Mouse (Mus musculus) MEL (cell line): ENCODE results near the gene Kdm4a. TPM values are rescaled to one million over a fixed set of nuclear protein-coding genes. Genes with fewer than 3 reads are reported as not detected.

Source experiments
- DNase-seq: peaks from one replicate; pipeline ENCODE4 v3.0.0; 2011; ENCODE audit warnings: low read depth, low spot score
- H3K27ac ChIP-seq: 2 replicates; pipeline ENCODE4 v1.5.1; 2012; ENCODE audit warnings: low read depth, mild to moderate bottlenecking, control low read depth, low read length, moderate library complexity; ENCODE audit not compliant: control insufficient read depth
- H3K27me3 ChIP-seq, 2 experiments: fragments of 150-350 bp in 1 of 2; sonication (generic) in 1 of 2; 2 replicates each; pipeline ENCODE4 v1.6.1; 2012; ENCODE audit warnings: low read length in 2 of 2, mild to moderate bottlenecking in 2 of 2, improper control_type of control experiment in 1 of 2, moderate library complexity in 1 of 2; ENCODE audit not compliant: insufficient read depth in 2 of 2, control insufficient read depth in 1 of 2
- H3K36me3 ChIP-seq, 2 experiments: 2 replicates each; pipeline ENCODE4 v1.6.1; 2012 to 2014; ENCODE audit warnings: low read length in 2 of 2, improper control_type of control experiment in 1 of 2, inconsistent platforms in 1 of 2, mild to moderate bottlenecking in 1 of 2; ENCODE audit not compliant: insufficient read depth in 2 of 2, control insufficient read depth in 1 of 2
- H3K4me1 ChIP-seq, 2 experiments: fragments of 150-350 bp in 1 of 2; sonication (generic) in 1 of 2; 2 replicates each; pipeline ENCODE4 v1.6.1; 2012; ENCODE audit warnings: low read length in 2 of 2, improper control_type of control experiment in 1 of 2, mild to moderate bottlenecking in 1 of 2; ENCODE audit not compliant: insufficient read depth in 2 of 2, control insufficient read depth in 1 of 2
- H3K4me3 ChIP-seq, 2 experiments: fragments of 150-350 bp in 1 of 2; sonication (generic) in 1 of 2; 2 replicates each; pipeline ENCODE4 v1.5.1; 2012; ENCODE audit warnings: low read depth in 2 of 2, low read length in 2 of 2, mild to moderate bottlenecking in 2 of 2, moderate library complexity in 2 of 2, control low read depth in 1 of 2, improper control_type of control experiment in 1 of 2; ENCODE audit not compliant: control insufficient read depth in 1 of 2, insufficient read depth in 1 of 2
- H3K79me2 ChIP-seq: 2 replicates; pipeline ENCODE4 v1.6.1; 2012; ENCODE audit warnings: mild to moderate bottlenecking, low read length, moderate library complexity; ENCODE audit not compliant: control insufficient read depth, poor library complexity, insufficient read depth
- H3K9ac ChIP-seq: 2 replicates; pipeline ENCODE4 v1.6.1; 2012; ENCODE audit warnings: low read depth, mild to moderate bottlenecking, control low read depth, low read length, moderate library complexity; ENCODE audit not compliant: control insufficient read depth, poor library complexity, severe bottlenecking
- H3K9me3 ChIP-seq: fragments of 150-350 bp; sonication (generic); replicated peaks from 2 replicates; pipeline ENCODE4 v1.6.1; 2012; ENCODE audit warnings: mild to moderate bottlenecking, low read length, improper control_type of control experiment, moderate library complexity; ENCODE audit not compliant: insufficient read depth
- CHD1 ChIP-seq: IDR thresholded peaks from 2 replicates; pipeline ENCODE4 v1.6.1; 2012; ENCODE audit warnings: low read depth, mild to moderate bottlenecking, inconsistent platforms, low read length, improper control_type of control experiment
- CHD2 ChIP-seq: IDR thresholded peaks from 2 replicates; pipeline ENCODE4 v1.6.1; 2011; ENCODE audit warnings: low read length, improper control_type of control experiment
- CTCF ChIP-seq, 3 experiments: IDR thresholded peaks in 2 of 3; conservative IDR thresholded peaks in 1 of 3; 2 replicates each; pipeline ENCODE4 v1.5.1; 2011 to 2012; ENCODE audit warnings: low read length in 3 of 3, low read depth in 2 of 3, mild to moderate bottlenecking in 2 of 3, improper control_type of control experiment in 1 of 3, inconsistent platforms in 1 of 3, mixed read lengths in 1 of 3, moderate library complexity in 1 of 3; ENCODE audit not compliant: control insufficient read depth in 1 of 3, insufficient read depth in 1 of 3, poor library complexity in 1 of 3, severe bottlenecking in 1 of 3
- KAT2A ChIP-seq: conservative IDR thresholded peaks from 2 replicates; pipeline ENCODE4 v1.6.1; 2012; ENCODE audit warnings: low read depth, low read length, improper control_type of control experiment, inconsistent platforms
- MEF2A ChIP-seq: IDR thresholded peaks from 2 replicates; pipeline ENCODE4 v1.6.1; 2014; ENCODE audit warnings: low read depth, mild to moderate bottlenecking, inconsistent platforms, low read length, improper control_type of control experiment; ENCODE audit not compliant: poor library complexity, insufficient replicate concordance, severe bottlenecking; ENCODE audit errors: extremely low read depth
- MXI1 ChIP-seq: IDR thresholded peaks from 2 replicates; pipeline ENCODE4 v1.6.1; 2011; ENCODE audit warnings: mild to moderate bottlenecking, low read depth, low read length, improper control_type of control experiment
- MYB ChIP-seq: IDR thresholded peaks from 2 replicates; pipeline ENCODE4 v1.6.1; 2011; ENCODE audit warnings: mild to moderate bottlenecking, low read depth, low read length, improper control_type of control experiment
- POLR2A ChIP-seq, 2 experiments: IDR thresholded peaks; 2 replicates each; pipeline ENCODE4 v1.6.1; 2011 to 2012; ENCODE audit warnings: low read length in 2 of 2, mild to moderate bottlenecking in 2 of 2, control low read depth in 1 of 2, improper control_type of control experiment in 1 of 2, low read depth in 1 of 2, moderate library complexity in 1 of 2; ENCODE audit not compliant: control insufficient read depth in 1 of 2, insufficient read depth in 1 of 2, poor library complexity in 1 of 2
- POLR2AphosphoS2 ChIP-seq: IDR thresholded peaks from 2 replicates; pipeline ENCODE4 v1.6.1; 2011; ENCODE audit warnings: low read length, improper control_type of control experiment
- RAD21 ChIP-seq: IDR thresholded peaks from 2 replicates; pipeline ENCODE4 v1.6.1; 2011; ENCODE audit warnings: mild to moderate bottlenecking, low read depth, low read length, improper control_type of control experiment
- SIN3A ChIP-seq: IDR thresholded peaks from 2 replicates; pipeline ENCODE4 v1.6.1; 2012; ENCODE audit warnings: low read length, improper control_type of control experiment, inconsistent platforms
- TAL1 ChIP-seq: IDR thresholded peaks from 2 replicates; pipeline ENCODE4 v1.6.1; 2012; ENCODE audit warnings: mild to moderate bottlenecking, inconsistent platforms, low read length, moderate library complexity, mixed read lengths
- TCF12 ChIP-seq: IDR thresholded peaks from 2 replicates; pipeline ENCODE4 v1.6.1; 2014; ENCODE audit warnings: low read depth, mild to moderate bottlenecking, inconsistent platforms, low read length, improper control_type of control experiment, moderate library complexity
- ZC3H11A ChIP-seq: IDR thresholded peaks from 2 replicates; pipeline ENCODE4 v1.6.1; 2012; ENCODE audit warnings: low read depth, mild to moderate bottlenecking, inconsistent platforms, low read length, improper control_type of control experiment
- ZKSCAN1 ChIP-seq: IDR thresholded peaks from 2 replicates; pipeline ENCODE4 v1.6.1; 2012; ENCODE audit warnings: low read depth, mild to moderate bottlenecking, inconsistent platforms, low read length, improper control_type of control experiment, moderate library complexity
- polyA plus RNA-seq, 2 experiments: library from polyadenylated mRNA; stranded (reverse) in 1 of 2; unstranded in 1 of 2; fragments of >175 nt in 1 of 2; fragments of >200 nt in 1 of 2; gene quantifications; 2 replicates each; pipeline versions ENCODE4 v1.2.1 to v1.2.4; 2012; ENCODE audit warnings: low replicate concordance in 2 of 2, low read depth in 1 of 2; ENCODE audit not compliant: insufficient read length in 2 of 2, insufficient read depth in 1 of 2, missing spikeins in 1 of 2
- total RNA-seq: library from RNA; depleted of rRNA; stranded (reverse); fragments of 300-350 nt; gene quantifications from 2 replicates; pipeline ENCODE4 v1.2.3, GENCODE M21; 2012; rRNA removed

The Kdm4a gene
- total and polyA plus RNA-seq, 3 experiments, result 31.4 to 49.6 TPM; not detected in 1

DNA sequence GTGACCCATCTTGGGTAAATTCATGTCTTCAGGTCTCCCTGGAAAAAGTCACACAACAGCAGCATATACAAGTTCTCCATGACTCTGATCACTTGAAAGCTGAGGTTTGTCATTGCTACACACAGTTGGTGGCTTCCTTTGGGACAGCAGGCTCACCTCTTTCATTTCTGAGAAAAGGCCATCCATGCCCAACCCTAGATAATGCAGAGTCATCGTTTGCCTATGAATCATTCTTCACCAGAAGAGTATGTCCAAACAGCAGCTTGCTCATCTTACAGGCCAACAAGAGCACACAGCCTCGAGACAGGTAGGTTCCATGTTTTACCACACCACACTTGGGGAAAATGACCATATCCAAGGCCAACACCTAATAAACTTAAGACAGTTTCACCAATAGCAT, 91.1 kb downstream of the Kdm4a start:
- no peak overlapping the region for H3K27ac ChIP-seq
- TF ChIP-seq TCF12, result no peak
- no peak for TF ChIP-seq MYB
- no peak for TF ChIP-seq SIN3A
- no peak for TF ChIP-seq POLR2A (IDR thresholded peaks at IDR 0.05; ENCODE audit: control insufficient read depth in 1 of 2, insufficient read depth in 1 of 2, low read depth in 1 of 2, low read length in 2 of 2, poor library complexity in 1 of 2)
- no peak for TF ChIP-seq CHD1
- no peak for TF ChIP-seq MXI1
- TF ChIP-seq TAL1, result no peak
- no peak for TF ChIP-seq CTCF (IDR thresholded peaks at IDR 0.05 in 2 of 3, conservative IDR thresholded peaks at IDR 0.05 in 1 of 3; ENCODE audit: control insufficient read depth in 1 of 3, insufficient read depth in 1 of 3, low read depth in 2 of 3, low read length in 3 of 3, poor library complexity in 1 of 3, severe bottlenecking in 1 of 3)
- no peak for TF ChIP-seq POLR2AphosphoS2
- no peak for TF ChIP-seq ZC3H11A
- TF ChIP-seq RAD21, result no peak
- no peak for TF ChIP-seq ZKSCAN1
- no peak for TF ChIP-seq CHD2
- TF ChIP-seq KAT2A, result no peak
- TF ChIP-seq MEF2A, result no peak
- TF ChIP-seq, all 39 proteins: peak for 0
- no peaks in the 10 kb centered on the region for H3K27me3 ChIP-seq
- no peak overlapping the region for H3K9ac ChIP-seq
- no peaks in the 10 kb centered on the region for H3K79me2 ChIP-seq
- H3K9me3 ChIP-seq, result no peaks in the 10 kb centered on the region
- H3K4me3 ChIP-seq, result no peak overlapping the region
- no peak for DNase-seq
- H3K36me3 ChIP-seq, result no peaks in the 10 kb centered on the region
- H3K4me1 ChIP-seq, result no peaks in the 10 kb centered on the region

Other genes starting within 250 kb of the Kdm4a start
- 13.2 and 16.4 TPM in 2 replicates for gene St3gal3, start 45.1 kb downstream of the Kdm4a start, total RNA-seq
- gene St3gal3, start 45.1 kb downstream of the Kdm4a start, polyA plus RNA-seq, result 10 to 100 TPM in 1 of 2 experiments, not detected in 1; 23.3 TPM
- gene Ptprf, start 111.4 kb upstream of the Kdm4a start, total RNA-seq, result 0.04 TPM in 1 of 2 replicates, not detected in the other
- gene Ptprf, start 111.4 kb upstream of the Kdm4a start, polyA plus RNA-seq, result not detected
- 5.7 and 7.3 TPM in 2 replicates for gene Szt2, start 229.2 kb upstream of the Kdm4a start, total RNA-seq
- 10 to 100 TPM in 1 of 2 experiments, not detected in 1; 24.0 TPM for gene Szt2, start 229.2 kb upstream of the Kdm4a start, polyA plus RNA-seq
- gene Med8, start 229.3 kb upstream of the Kdm4a start, total RNA-seq, result 143 and 159 TPM in 2 replicates
- 100 to 1,000 TPM in 1 of 2 experiments, 10 to 100 TPM in 1; 84.2 to 134 TPM for gene Med8, start 229.3 kb upstream of the Kdm4a start, polyA plus RNA-seq
- 93.5 and 134 TPM in 2 replicates for gene Elovl1, start 248.1 kb upstream of the Kdm4a start, total RNA-seq
- gene Elovl1, start 248.1 kb upstream of the Kdm4a start, polyA plus RNA-seq, result 100 to 1,000 TPM; 246 to 391 TPM